Mouse (Mus musculus): ENCODE measurements around the gene Kif26b. TPM values are rescaled to one million over a fixed set of nuclear protein-coding genes. Genes with fewer than 3 reads are reported as not detected.

Kif26b gene
- polyA plus RNA-seq, 1 experiment = not detected

- 92% methylated on average over 4 of the region's 4 CpGs for WGBS
- Histone ChIP-seq H3K4me3 (ENCODE audit: insufficient read depth, low read depth, low read length) (no peak overlapping the region), H3K4me1 (ENCODE audit: control insufficient read depth, insufficient read depth, low read length) (no peaks in the 10 kb centered on the region), H3K27ac (ENCODE audit: insufficient read depth, low read depth, low read length) (no peak overlapping the region)
- TF ChIP-seq CTCF (IDR thresholded peaks at IDR 0.05; ENCODE audit: insufficient read depth, low read depth, low read length) (no peak), POLR2A (IDR thresholded peaks at IDR 0.05; ENCODE audit: insufficient read depth, low read depth, low read length) (no peak)
These were observed 148.8 kb downstream of the Kif26b start for GRCm38 (mm10) chr1:178677630-178678221.

GRCm38 (mm10) chr1:178683631-178684030, 154.7 kb downstream of the Kif26b start:
- Histone ChIP-seq H3K4me3 (ENCODE audit: insufficient read depth, low read depth, low read length) (no peak overlapping the region), H3K27ac (ENCODE audit: insufficient read depth, low read depth, low read length) (no peak overlapping the region), H3K4me1 (ENCODE audit: control insufficient read depth, insufficient read depth, low read length) (no peaks in the 10 kb centered on the region)
- TF ChIP-seq CTCF (IDR thresholded peaks at IDR 0.05; ENCODE audit: insufficient read depth, low read depth, low read length) = no peak
- 40% methylated on average over 10 of the region's 10 CpGs for WGBS

DNA sequence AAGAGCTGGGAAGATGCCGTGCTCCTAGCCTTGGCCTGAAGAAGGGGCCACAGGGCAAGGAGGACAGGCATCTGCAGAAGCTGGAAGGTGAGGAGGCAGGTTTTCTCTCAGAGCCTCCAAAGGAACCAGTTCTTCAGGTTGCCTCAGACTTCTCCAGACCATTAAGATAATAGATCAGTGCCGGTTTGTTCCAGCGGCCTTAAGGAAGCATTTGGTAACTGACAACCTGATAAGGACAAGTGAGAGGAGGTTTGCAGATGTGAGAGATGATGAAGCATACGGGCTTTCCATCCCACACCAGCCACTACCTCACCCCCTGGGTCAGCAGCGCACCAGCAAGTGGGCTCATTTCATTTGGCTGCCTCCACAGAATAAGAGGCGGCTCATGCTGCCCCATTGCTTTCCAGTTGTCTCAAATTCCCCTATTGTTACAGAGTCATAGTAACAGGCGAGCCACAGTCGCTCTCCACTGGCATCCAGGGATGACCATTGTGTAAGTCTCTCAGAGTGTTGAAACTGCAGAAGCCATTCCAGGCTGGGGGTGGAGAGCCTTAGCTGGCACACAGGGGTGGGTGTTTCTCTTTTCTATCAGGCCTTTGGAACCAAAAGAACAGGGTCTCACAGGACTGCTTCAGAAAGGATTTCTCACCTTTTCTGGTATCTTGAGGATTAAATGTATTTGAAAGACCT, 156.2 kb downstream of the Kif26b start:
- Histone ChIP-seq H3K4me3 (ENCODE audit: insufficient read depth, low read depth, low read length) (no peak overlapping the region), H3K27ac (ENCODE audit: insufficient read depth, low read depth, low read length) (no peak overlapping the region), H3K4me1 (ENCODE audit: control insufficient read depth, insufficient read depth, low read length) (no peaks in the 10 kb centered on the region)
- no peak for TF ChIP-seq CTCF (IDR thresholded peaks at IDR 0.05; ENCODE audit: insufficient read depth, low read depth, low read length)
- TF ChIP-seq POLR2A (IDR thresholded peaks at IDR 0.05; ENCODE audit: insufficient read depth, low read depth, low read length) = no peak
- WGBS = 87% methylated on average over 8 of the region's 8 CpGs

DNA sequence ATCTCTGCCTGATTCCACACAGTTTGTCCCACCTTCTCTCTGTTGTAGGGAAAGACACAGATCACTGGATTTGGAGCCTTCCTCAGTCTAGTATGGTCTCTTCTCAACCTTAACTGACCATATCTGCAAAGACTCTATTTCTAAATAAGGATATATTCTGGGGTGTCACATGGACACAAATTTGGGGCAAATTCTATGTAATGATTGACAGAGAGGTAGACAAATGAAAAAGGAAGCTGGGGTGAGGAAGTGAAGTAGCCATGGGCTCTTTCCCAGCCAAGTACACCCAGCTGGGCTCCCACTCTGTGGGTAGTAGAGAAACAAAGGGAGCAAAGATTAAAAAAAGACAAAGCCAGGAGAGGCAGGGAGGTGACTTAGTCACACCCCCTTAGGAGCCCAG, 158.0 kb downstream of the Kif26b start:
- no peak overlapping the region for H3K27ac ChIP-seq (ENCODE audit: insufficient read depth, low read depth, low read length)
- H3K4me3 ChIP-seq (ENCODE audit: insufficient read depth, low read depth, low read length) = no peak overlapping the region
- TF ChIP-seq POLR2A (IDR thresholded peaks at IDR 0.05; ENCODE audit: insufficient read depth, low read depth, low read length) (no peak), CTCF (IDR thresholded peaks at IDR 0.05; ENCODE audit: insufficient read depth, low read depth, low read length) (no peak)
- H3K4me1 ChIP-seq (ENCODE audit: control insufficient read depth, insufficient read depth, low read length) = no peaks in the 10 kb centered on the region

DNA sequence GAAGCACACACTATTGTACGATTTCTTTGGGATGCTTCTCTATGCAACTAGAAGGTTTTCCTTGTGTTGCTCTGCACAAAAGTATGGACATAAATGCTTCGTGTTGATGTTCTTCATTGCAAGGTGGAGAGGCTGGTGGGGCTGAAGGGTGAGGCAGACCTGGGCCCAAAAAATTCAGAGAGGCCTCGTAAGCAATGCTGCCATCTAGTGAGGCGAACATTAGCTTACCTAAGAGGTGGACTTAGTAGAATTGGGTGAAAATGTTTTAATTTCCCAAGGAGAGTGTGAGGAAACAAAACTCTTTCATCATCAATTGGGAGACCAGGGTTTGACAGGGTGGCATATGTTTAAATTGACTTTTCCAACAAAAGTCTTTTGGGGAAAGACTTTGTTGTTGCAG, 160.6 kb downstream of the Kif26b start:
- H3K4me3 ChIP-seq (ENCODE audit: insufficient read depth, low read depth, low read length) = no peak overlapping the region
- TF ChIP-seq CTCF (IDR thresholded peaks at IDR 0.05; ENCODE audit: insufficient read depth, low read depth, low read length) = no peak
- no peak for TF ChIP-seq POLR2A (IDR thresholded peaks at IDR 0.05; ENCODE audit: insufficient read depth, low read depth, low read length)
- H3K27ac ChIP-seq (ENCODE audit: insufficient read depth, low read depth, low read length) = no peak overlapping the region
- WGBS = 71% methylated on average over 4 of the region's 4 CpGs
- H3K4me1 ChIP-seq (ENCODE audit: control insufficient read depth, insufficient read depth, low read length) = no peaks in the 10 kb centered on the region

GRCm38 (mm10) chr1:178691679-178692078, 162.8 kb downstream of the Kif26b start:
- 84% methylated on average over 3 of the region's 3 CpGs for WGBS
- no peak overlapping the region for H3K27ac ChIP-seq (ENCODE audit: insufficient read depth, low read depth, low read length)
- H3K4me1 ChIP-seq (ENCODE audit: control insufficient read depth, insufficient read depth, low read length) = no peaks in the 10 kb centered on the region
- no peak for TF ChIP-seq CTCF (IDR thresholded peaks at IDR 0.05; ENCODE audit: insufficient read depth, low read depth, low read length)
- no peak for TF ChIP-seq POLR2A (IDR thresholded peaks at IDR 0.05; ENCODE audit: insufficient read depth, low read depth, low read length)
- no peak overlapping the region for H3K4me3 ChIP-seq (ENCODE audit: insufficient read depth, low read depth, low read length)

GRCm38 (mm10) chr1:178700102-178700501, 171.2 kb downstream of the Kif26b start:
- no peak overlapping the region for H3K4me3 ChIP-seq (ENCODE audit: insufficient read depth, low read depth, low read length)
- H3K4me1 ChIP-seq (ENCODE audit: control insufficient read depth, insufficient read depth, low read length) = no peaks in the 10 kb centered on the region
- 79% methylated on average over 4 of the region's 4 CpGs for WGBS
- TF ChIP-seq POLR2A (IDR thresholded peaks at IDR 0.05; ENCODE audit: insufficient read depth, low read depth, low read length) (no peak), CTCF (IDR thresholded peaks at IDR 0.05; ENCODE audit: insufficient read depth, low read depth, low read length) (no peak)
- H3K27ac ChIP-seq (ENCODE audit: insufficient read depth, low read depth, low read length) = no peak overlapping the region

GRCm38 (mm10) chr1:178703496-178703895, 174.6 kb downstream of the Kif26b start:
- Histone ChIP-seq H3K4me3 (ENCODE audit: insufficient read depth, low read depth, low read length) (no peak overlapping the region), H3K4me1 (ENCODE audit: control insufficient read depth, insufficient read depth, low read length) (no peaks in the 10 kb centered on the region)

DNA sequence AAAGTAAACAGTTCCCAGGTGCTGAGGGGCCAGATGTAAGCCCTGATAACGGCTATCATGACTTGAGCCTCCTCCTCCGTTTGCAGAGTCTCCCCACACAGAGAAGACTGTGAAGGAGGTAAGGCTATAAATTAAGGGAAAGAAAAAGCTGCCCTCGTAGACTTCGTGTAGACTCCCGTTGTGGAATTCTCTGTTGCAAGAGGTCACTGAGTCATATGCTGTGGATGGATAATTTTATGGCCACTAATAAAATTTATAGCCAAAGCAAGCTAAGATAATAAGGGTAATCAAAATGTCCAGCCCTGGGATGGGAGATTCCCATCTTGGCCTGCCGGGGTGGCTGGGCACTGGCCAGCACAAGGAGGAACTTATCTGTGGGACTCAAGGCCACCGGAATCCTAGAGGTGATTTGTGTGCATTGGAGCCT, 179.0 kb downstream of the Kif26b start:
- TF ChIP-seq POLR2A (IDR thresholded peaks at IDR 0.05; ENCODE audit: insufficient read depth, low read depth, low read length) = no peak
- H3K4me1 ChIP-seq (ENCODE audit: control insufficient read depth, insufficient read depth, low read length) = no peaks in the 10 kb centered on the region
- H3K4me3 ChIP-seq (ENCODE audit: insufficient read depth, low read depth, low read length) = no peak overlapping the region
- WGBS = 91% methylated on average over 7 of the region's 7 CpGs
- H3K27ac ChIP-seq (ENCODE audit: insufficient read depth, low read depth, low read length) = no peak overlapping the region

More at GRCm38 (mm10) chr1:178703496-178703895, 174.6 kb downstream of the Kif26b start:
- 88% methylated on average over 8 of the region's 8 CpGs for WGBS
- no peak overlapping the region for H3K27ac ChIP-seq (ENCODE audit: insufficient read depth, low read depth, low read length)
- TF ChIP-seq CTCF (IDR thresholded peaks at IDR 0.05; ENCODE audit: insufficient read depth, low read depth, low read length) (no peak), POLR2A (IDR thresholded peaks at IDR 0.05; ENCODE audit: insufficient read depth, low read depth, low read length) (no peak)
